Mouse (Mus musculus): ENCODE results near the gene Pttg1. TPM values are rescaled to one million over a fixed set of nuclear protein-coding genes. Genes with fewer than 3 reads are reported as not detected.
A peak's percentile ranks its signal among the peaks of the same experiment; 100 is the strongest.

The Pttg1 gene
- polyA plus RNA-seq, 1 experiment from 2014 or later: 83.4 TPM

- Histone ChIP-seq H3K9me3 (replicated peaks) (no peaks in the 10 kb centered on the region), H3K27me3 (peaks cover 12% of the 10 kb centered on the region), H3K4me2 (replicated peaks) (no peak overlapping the region), H3K4me1 (peaks cover 12% of the 10 kb centered on the region; the same call in 1 of the 2 replicates), H3K36me3 (no peaks in the 10 kb centered on the region), H3K9ac (no peak overlapping the region), H3K27ac (replicated peaks) (no peak overlapping the region), H3K4me3 (replicated peaks) (no peak overlapping the region)
- ATAC-seq (ENCODE audit: insufficient number of reproducible peaks, low FRiP score, low TSS enrichment, low read depth): no peak
- 83% methylated on average over 14 of the region's 14 CpGs for WGBS
Observed at GRCm38 (mm10) chr11:43387004-43387880, 38.8 kb downstream of the Pttg1 start.

GRCm38 (mm10) chr11:43385716-43386115, 40.3 kb downstream of the Pttg1 start:
- H3K27me3 ChIP-seq: peaks cover 12% of the 10 kb centered on the region
- H3K4me1 ChIP-seq: peaks cover 12% of the 10 kb centered on the region; the same call in 1 of the 2 replicates
- no peak for ATAC-seq (ENCODE audit: insufficient number of reproducible peaks, low FRiP score, low TSS enrichment, low read depth)
- H3K36me3 ChIP-seq: no peaks in the 10 kb centered on the region
- no peak overlapping the region for H3K9ac ChIP-seq
- no peaks in the 10 kb centered on the region for H3K9me3 ChIP-seq (replicated peaks)
- no peak overlapping the region; the same call in 1 of the 2 replicates for H3K27ac ChIP-seq (replicated peaks)
- H3K4me3 ChIP-seq (replicated peaks): peak overlapping the region; percentile 34
- 3% methylated on average over 8 of the region's 8 CpGs for WGBS
- H3K4me2 ChIP-seq (replicated peaks): peak overlapping the region; percentile 57

- H3K4me3 ChIP-seq (replicated peaks): peak overlapping the region; percentile 34
- no peaks in the 10 kb centered on the region for H3K36me3 ChIP-seq
- H3K27me3 ChIP-seq: peaks cover 12% of the 10 kb centered on the region
- peak overlapping the region; percentile 4; the same call in 1 of the 2 replicates for H3K9ac ChIP-seq
- H3K27ac ChIP-seq (replicated peaks): no peak overlapping the region; the same call in 1 of the 2 replicates
- peaks cover 12% of the 10 kb centered on the region; the same call in 1 of the 2 replicates for H3K4me1 ChIP-seq
- H3K4me2 ChIP-seq (replicated peaks): peak overlapping the region; percentile 57
- no peaks in the 10 kb centered on the region for H3K9me3 ChIP-seq (replicated peaks)
- ATAC-seq (ENCODE audit: insufficient number of reproducible peaks, low FRiP score, low TSS enrichment, low read depth): peak; percentile 69; the same call in 1 of the 2 replicates
- WGBS: 2% methylated on average over 18 of the region's 18 CpGs
Observed at GRCm38 (mm10) chr11:43385055-43385649, 40.9 kb downstream of the Pttg1 start.

- Histone ChIP-seq H3K27me3 (peaks cover 12% of the 10 kb centered on the region), H3K9ac (no peak overlapping the region), H3K36me3 (no peaks in the 10 kb centered on the region), H3K9me3 (replicated peaks) (no peaks in the 10 kb centered on the region), H3K4me2 (replicated peaks) (no peak overlapping the region), H3K4me3 (replicated peaks) (no peak overlapping the region), H3K4me1 (peaks cover 12% of the 10 kb centered on the region; the same call in 1 of the 2 replicates), H3K27ac (replicated peaks) (no peak overlapping the region)
- no peak for ATAC-seq (ENCODE audit: insufficient number of reproducible peaks, low FRiP score, low TSS enrichment, low read depth)
- WGBS: 75% methylated on average over 2 of the region's 2 CpGs
Observed at GRCm38 (mm10) chr11:43383581-43383980, 42.5 kb downstream of the Pttg1 start.

- Histone ChIP-seq H3K27ac (replicated peaks) (no peak overlapping the region), H3K9ac (no peak overlapping the region), H3K9me3 (replicated peaks) (no peaks in the 10 kb centered on the region), H3K4me2 (replicated peaks) (no peak overlapping the region), H3K4me1 (peaks cover 11% of the 10 kb centered on the region; the same call in 1 of the 2 replicates), H3K36me3 (no peaks in the 10 kb centered on the region), H3K4me3 (replicated peaks) (no peak overlapping the region), H3K27me3 (peaks cover 10% of the 10 kb centered on the region)
- no peak for ATAC-seq (ENCODE audit: insufficient number of reproducible peaks, low FRiP score, low TSS enrichment, low read depth)
- 86% methylated on average over 7 of the region's 7 CpGs for WGBS
Observed at GRCm38 (mm10) chr11:43380901-43381300, 45.1 kb downstream of the Pttg1 start.

GRCm38 (mm10) chr11:43379911-43380485, 46.1 kb downstream of the Pttg1 start:
- 72% methylated on average over 11 of the region's 11 CpGs for WGBS
- no peak overlapping the region for H3K9ac ChIP-seq
- no peak overlapping the region for H3K27ac ChIP-seq (replicated peaks)
- H3K4me3 ChIP-seq (replicated peaks): no peak overlapping the region
- H3K27me3 ChIP-seq: peaks cover 4% of the 10 kb centered on the region; the same call in 1 of the 2 replicates
- H3K4me1 ChIP-seq: 0 out of 2 replicates have a peak, but pooled peaks cover 2% of the 10 kb centered on the region
- ATAC-seq (ENCODE audit: insufficient number of reproducible peaks, low FRiP score, low TSS enrichment, low read depth): no peak
- no peaks in the 10 kb centered on the region for H3K9me3 ChIP-seq (replicated peaks)
- H3K36me3 ChIP-seq: no peaks in the 10 kb centered on the region
- H3K4me2 ChIP-seq (replicated peaks): no peak overlapping the region

- Histone ChIP-seq H3K4me1 (no peaks in the 10 kb centered on the region), H3K36me3 (no peaks in the 10 kb centered on the region), H3K9ac (no peak overlapping the region), H3K27me3 (no peaks in the 10 kb centered on the region), H3K9me3 (replicated peaks) (no peaks in the 10 kb centered on the region), H3K4me3 (replicated peaks) (no peak overlapping the region), H3K27ac (replicated peaks) (no peak overlapping the region), H3K4me2 (replicated peaks) (no peak overlapping the region)
- ATAC-seq (ENCODE audit: insufficient number of reproducible peaks, low FRiP score, low TSS enrichment, low read depth): no peak
- WGBS: 89% methylated on average over 3 of the region's 3 CpGs
Observed at GRCm38 (mm10) chr11:43379488-43379887, 46.6 kb downstream of the Pttg1 start.

- Histone ChIP-seq H3K27me3 (no peaks in the 10 kb centered on the region), H3K4me2 (replicated peaks) (no peak overlapping the region), H3K9ac (no peak overlapping the region), H3K4me1 (no peaks in the 10 kb centered on the region), H3K4me3 (replicated peaks) (no peak overlapping the region), H3K9me3 (replicated peaks) (no peaks in the 10 kb centered on the region), H3K27ac (replicated peaks) (no peak overlapping the region), H3K36me3 (no peaks in the 10 kb centered on the region)
- ATAC-seq (ENCODE audit: insufficient number of reproducible peaks, low FRiP score, low TSS enrichment, low read depth): no peak
- WGBS: 81% methylated on average over 8 of the region's 8 CpGs
Observed at GRCm38 (mm10) chr11:43377083-43377850, 48.8 kb downstream of the Pttg1 start.

- no peak for ATAC-seq (ENCODE audit: insufficient number of reproducible peaks, low FRiP score, low TSS enrichment, low read depth)
- Histone ChIP-seq H3K4me3 (replicated peaks) (no peak overlapping the region), H3K9ac (no peak overlapping the region), H3K27ac (replicated peaks) (no peak overlapping the region), H3K36me3 (no peaks in the 10 kb centered on the region), H3K4me1 (no peaks in the 10 kb centered on the region), H3K9me3 (replicated peaks) (no peaks in the 10 kb centered on the region), H3K27me3 (no peaks in the 10 kb centered on the region), H3K4me2 (replicated peaks) (no peak overlapping the region)
- WGBS: 92% methylated on average over 1 of the region's 1 CpGs
Observed at GRCm38 (mm10) chr11:43376598-43376997, 49.5 kb downstream of the Pttg1 start.

GRCm38 (mm10) chr11:43374956-43375355, 51.1 kb downstream of the Pttg1 start:
- 87% methylated on average over 6 of the region's 6 CpGs for WGBS
- no peak for ATAC-seq (ENCODE audit: insufficient number of reproducible peaks, low FRiP score, low TSS enrichment, low read depth)
- no peaks in the 10 kb centered on the region for H3K9me3 ChIP-seq (replicated peaks)

More at GRCm38 (mm10) chr11:43374956-43375355, 51.1 kb downstream of the Pttg1 start:
- Histone ChIP-seq H3K4me2 (replicated peaks) (no peak overlapping the region), H3K4me1 (no peaks in the 10 kb centered on the region), H3K27me3 (no peaks in the 10 kb centered on the region), H3K4me3 (replicated peaks) (no peak overlapping the region), H3K9ac (no peak overlapping the region), H3K36me3 (no peaks in the 10 kb centered on the region), H3K27ac (replicated peaks) (no peak overlapping the region)
